Mouse (Mus musculus) 416B (cell line): ENCODE data around the gene Rasal2.

ENCODE experiments used
- DNase-seq: peaks from one replicate; pipeline ENCODE4 v3.0.0; 2011; ENCODE audit warnings: low read depth

Gene Rasal2

GRCm38 (mm10) chr1:157334834-157335233, 77.6 kb downstream of the Rasal2 start:
- DNase-seq: no peak

GRCm38 (mm10) chr1:157328068-157328467, 84.3 kb downstream of the Rasal2 start:
- no peak for DNase-seq

- DNase-seq: no peak
Measured at GRCm38 (mm10) chr1:157323091-157323490, 89.3 kb downstream of the Rasal2 start.

GRCm38 (mm10) chr1:157318896-157319295, 93.5 kb downstream of the Rasal2 start:
- no peak for DNase-seq

GRCm38 (mm10) chr1:157301266-157301665, 111.1 kb downstream of the Rasal2 start:
- DNase-seq: no peak

GRCm38 (mm10) chr1:157299559-157299958, 112.8 kb downstream of the Rasal2 start:
- peak; percentile 3 for DNase-seq

- peak; percentile 8 for DNase-seq
Measured at GRCm38 (mm10) chr1:157298990-157299389, 113.4 kb downstream of the Rasal2 start.

- DNase-seq: no peak
Measured at GRCm38 (mm10) chr1:157297137-157297536, 115.3 kb downstream of the Rasal2 start.

GRCm38 (mm10) chr1:157295868-157296267, 116.5 kb downstream of the Rasal2 start:
- no peak for DNase-seq

GRCm38 (mm10) chr1:157290173-157290572, 122.2 kb downstream of the Rasal2 start:
- no peak for DNase-seq

GRCm38 (mm10) chr1:157289251-157289650, 123.1 kb downstream of the Rasal2 start:
- no peak for DNase-seq

GRCm38 (mm10) chr1:157286561-157286960, 125.8 kb downstream of the Rasal2 start:
- peak; percentile 29 for DNase-seq

GRCm38 (mm10) chr1:157285366-157285765, 127.0 kb downstream of the Rasal2 start:
- DNase-seq: no peak

GRCm38 (mm10) chr1:157280781-157281180, 131.6 kb downstream of the Rasal2 start:
- DNase-seq: peak; percentile 39

GRCm38 (mm10) chr1:157275672-157276307, 136.6 kb downstream of the Rasal2 start:
- no peak for DNase-seq

GRCm38 (mm10) chr1:157267894-157268293, 144.5 kb downstream of the Rasal2 start:
- no peak for DNase-seq

GRCm38 (mm10) chr1:157256562-157256961, 155.8 kb downstream of the Rasal2 start:
- no peak for DNase-seq

- DNase-seq: no peak
Measured at GRCm38 (mm10) chr1:157255776-157256175, 156.6 kb downstream of the Rasal2 start.

GRCm38 (mm10) chr1:157253600-157254490, 158.6 kb downstream of the Rasal2 start:
- no peak for DNase-seq

GRCm38 (mm10) chr1:157248112-157248511, 164.3 kb downstream of the Rasal2 start:
- DNase-seq: peak; percentile 51

GRCm38 (mm10) chr1:157247341-157247740, 165.1 kb downstream of the Rasal2 start:
- no peak for DNase-seq

GRCm38 (mm10) chr1:157246779-157247178, 165.6 kb downstream of the Rasal2 start:
- DNase-seq: no peak

GRCm38 (mm10) chr1:157244453-157244790, 168.0 kb downstream of the Rasal2 start:
- DNase-seq: no peak
